Mouse (Mus musculus) spleen, adult 2 months (tissue): ENCODE data around the gene Glra1.

Experiments
- CTCF ChIP-seq: fragments of 200-500 bp; IDR thresholded peaks from 2 replicates; pipeline ENCODE4 v1.5.1; 2011; ENCODE audit warnings: mild to moderate bottlenecking, inconsistent platforms; ENCODE audit not compliant: insufficient read depth, insufficient read length, insufficient replicate concordance; ENCODE audit errors: extremely low read depth
- POLR2A ChIP-seq: fragments of 200-500 bp; IDR thresholded peaks from 2 replicates; pipeline ENCODE4 v1.6.1; 2011; ENCODE audit warnings: low read depth, low read length, inconsistent platforms

- TF ChIP-seq CTCF (no peak), POLR2A (no peak)
These were observed 134.8 kb downstream of the Glra1 start for GRCm38 (mm10) chr11:55473219-55473618.
